Mouse (Mus musculus): ENCODE measurements at regions not wholly inside any gene's neighbourhood (a gene's known extent, or its start where the extent isn't known, plus 50 kb on each side); places are given as distances from the start of the nearest gene placed in this dataset.
"Not testable (repeated sequence)": the region's sequence is repeated elsewhere in the genome, so short reads cannot be mapped to it uniquely, and the experiment has no call there.

- 33% methylated on average over 1 of the region's 1 CpGs for WGBS
- H3K27ac ChIP-seq (ENCODE audit: low read length): no peak overlapping the region
- H3K4me1 ChIP-seq (ENCODE audit: control insufficient read depth, insufficient read depth, low read length): no peaks in the 10 kb centered on the region
- H3K4me3 ChIP-seq (ENCODE audit: low read depth, low read length): no peak overlapping the region
- ATAC-seq (ENCODE audit: insufficient number of reproducible peaks, insufficient read depth, low FRiP score, low read depth): no peak
- no peak overlapping the region for H3K9ac ChIP-seq (replicated peaks; ENCODE audit: low read depth, low read length)
- H3K27me3 ChIP-seq (ENCODE audit: control insufficient read depth, insufficient read depth, low read length): no peaks in the 10 kb centered on the region
- H3K36me3 ChIP-seq (ENCODE audit: control insufficient read depth, insufficient read depth, low read length): no peaks in the 10 kb centered on the region
- no peaks in the 10 kb centered on the region for H3K9me3 ChIP-seq (ENCODE audit: control insufficient read depth, low read depth, low read length)
- H3K4me2 ChIP-seq (replicated peaks; ENCODE audit: low read depth, low read length): no peak overlapping the region
Observed at GRCm38 (mm10) chr14:71588694-71589240, 902.9 kb downstream of the Gm9195 start.

GRCm38 (mm10) chr14:71588006-71588405, 903.6 kb downstream of the Gm9195 start:
- no peak overlapping the region for H3K4me3 ChIP-seq (ENCODE audit: low read depth, low read length)
- H3K27me3 ChIP-seq (ENCODE audit: control insufficient read depth, insufficient read depth, low read length): no peaks in the 10 kb centered on the region
- no peak overlapping the region for H3K27ac ChIP-seq (ENCODE audit: low read length)
- no peaks in the 10 kb centered on the region for H3K4me1 ChIP-seq (ENCODE audit: control insufficient read depth, insufficient read depth, low read length)
- H3K36me3 ChIP-seq (ENCODE audit: control insufficient read depth, insufficient read depth, low read length): no peaks in the 10 kb centered on the region
- no peaks in the 10 kb centered on the region for H3K9me3 ChIP-seq (ENCODE audit: control insufficient read depth, low read depth, low read length)
- H3K4me2 ChIP-seq (replicated peaks; ENCODE audit: low read depth, low read length): no peak overlapping the region
- ATAC-seq (ENCODE audit: insufficient number of reproducible peaks, insufficient read depth, low FRiP score, low read depth): no peak
- H3K9ac ChIP-seq (replicated peaks; ENCODE audit: low read depth, low read length): no peak overlapping the region

GRCm38 (mm10) chr14:71564816-71565215, 926.8 kb downstream of the Gm9195 start:
- no peak overlapping the region for H3K4me3 ChIP-seq (ENCODE audit: low read depth, low read length)
- WGBS: 64% methylated on average over 3 of the region's 3 CpGs
- no peaks in the 10 kb centered on the region for H3K27me3 ChIP-seq (ENCODE audit: control insufficient read depth, insufficient read depth, low read length)
- no peak for ATAC-seq (ENCODE audit: insufficient number of reproducible peaks, insufficient read depth, low FRiP score, low read depth)
- H3K36me3 ChIP-seq (ENCODE audit: control insufficient read depth, insufficient read depth, low read length): no peaks in the 10 kb centered on the region
- H3K4me1 ChIP-seq (ENCODE audit: control insufficient read depth, insufficient read depth, low read length): no peaks in the 10 kb centered on the region
- no peak overlapping the region for H3K4me2 ChIP-seq (replicated peaks; ENCODE audit: low read depth, low read length)
- H3K27ac ChIP-seq (ENCODE audit: low read length): no peak overlapping the region
- no peak overlapping the region for H3K9ac ChIP-seq (replicated peaks; ENCODE audit: low read depth, low read length)
- no peaks in the 10 kb centered on the region for H3K9me3 ChIP-seq (ENCODE audit: control insufficient read depth, low read depth, low read length)

- H3K27ac ChIP-seq (ENCODE audit: low read length): no peak overlapping the region
- no peak overlapping the region for H3K4me2 ChIP-seq (replicated peaks; ENCODE audit: low read depth, low read length)
- H3K9me3 ChIP-seq (ENCODE audit: control insufficient read depth, low read depth, low read length): no peaks in the 10 kb centered on the region
- H3K36me3 ChIP-seq (ENCODE audit: control insufficient read depth, insufficient read depth, low read length): no peaks in the 10 kb centered on the region
- no peaks in the 10 kb centered on the region for H3K4me1 ChIP-seq (ENCODE audit: control insufficient read depth, insufficient read depth, low read length)
- no peak for ATAC-seq (ENCODE audit: insufficient number of reproducible peaks, insufficient read depth, low FRiP score, low read depth)
- no peak overlapping the region for H3K9ac ChIP-seq (replicated peaks; ENCODE audit: low read depth, low read length)
- H3K27me3 ChIP-seq (ENCODE audit: control insufficient read depth, insufficient read depth, low read length): no peaks in the 10 kb centered on the region
- WGBS: 81% methylated on average over 4 of the region's 4 CpGs
- H3K4me3 ChIP-seq (ENCODE audit: low read depth, low read length): no peak overlapping the region
Observed at GRCm38 (mm10) chr14:71561906-71562305, 929.7 kb downstream of the Gm9195 start.

GRCm38 (mm10) chr14:71554324-71554723, 937.3 kb downstream of the Gm9195 start:
- not testable (repeated sequence) for H3K4me1 ChIP-seq (ENCODE audit: control insufficient read depth, insufficient read depth, low read length); H3K9me3 ChIP-seq (ENCODE audit: control insufficient read depth, low read depth, low read length); H3K36me3 ChIP-seq (ENCODE audit: control insufficient read depth, insufficient read depth, low read length); H3K4me2 ChIP-seq (replicated peaks; ENCODE audit: low read depth, low read length); H3K27me3 ChIP-seq (ENCODE audit: control insufficient read depth, insufficient read depth, low read length); H3K27ac ChIP-seq (ENCODE audit: low read length); H3K4me3 ChIP-seq (ENCODE audit: low read depth, low read length); ATAC-seq (ENCODE audit: insufficient number of reproducible peaks, insufficient read depth, low FRiP score, low read depth); H3K9ac ChIP-seq (replicated peaks; ENCODE audit: low read depth, low read length)
- WGBS: 93% methylated on average over 2 of the region's 3 CpGs

- no peak for ATAC-seq (ENCODE audit: insufficient number of reproducible peaks, insufficient read depth, low FRiP score, low read depth)
- H3K4me2 ChIP-seq (replicated peaks; ENCODE audit: low read depth, low read length): no peak overlapping the region
- no peaks in the 10 kb centered on the region for H3K27me3 ChIP-seq (ENCODE audit: control insufficient read depth, insufficient read depth, low read length)
- no peaks in the 10 kb centered on the region for H3K9me3 ChIP-seq (ENCODE audit: control insufficient read depth, low read depth, low read length)
- H3K4me1 ChIP-seq (ENCODE audit: control insufficient read depth, insufficient read depth, low read length): no peaks in the 10 kb centered on the region
- no peak overlapping the region for H3K27ac ChIP-seq (ENCODE audit: low read length)
- 83% methylated on average over 3 of the region's 3 CpGs for WGBS
- no peak overlapping the region for H3K4me3 ChIP-seq (ENCODE audit: low read depth, low read length)
- H3K9ac ChIP-seq (replicated peaks; ENCODE audit: low read depth, low read length): no peak overlapping the region
- H3K36me3 ChIP-seq (ENCODE audit: control insufficient read depth, insufficient read depth, low read length): no peaks in the 10 kb centered on the region
Observed at GRCm38 (mm10) chr14:71543580-71543979, 943.9 kb upstream of the Fam160b2 start.

- Histone ChIP-seq H3K36me3 (ENCODE audit: control insufficient read depth, insufficient read depth, low read length) (no peaks in the 10 kb centered on the region), H3K27me3 (ENCODE audit: control insufficient read depth, insufficient read depth, low read length) (no peaks in the 10 kb centered on the region), H3K27ac (ENCODE audit: low read length) (no peak overlapping the region), H3K4me2 (replicated peaks; ENCODE audit: low read depth, low read length) (no peak overlapping the region), H3K4me1 (ENCODE audit: control insufficient read depth, insufficient read depth, low read length) (no peaks in the 10 kb centered on the region), H3K9ac (replicated peaks; ENCODE audit: low read depth, low read length) (no peak overlapping the region), H3K4me3 (ENCODE audit: low read depth, low read length) (no peak overlapping the region), H3K9me3 (ENCODE audit: control insufficient read depth, low read depth, low read length) (no peaks in the 10 kb centered on the region)
- ATAC-seq (ENCODE audit: insufficient number of reproducible peaks, insufficient read depth, low FRiP score, low read depth): no peak
- 33% methylated on average over 11 of the region's 11 CpGs for WGBS
Observed at GRCm38 (mm10) chr14:71532074-71532659, 932.5 kb upstream of the Fam160b2 start.

GRCm38 (mm10) chr14:71531298-71531697, 931.7 kb upstream of the Fam160b2 start:
- no peak overlapping the region for H3K27ac ChIP-seq (ENCODE audit: low read length)
- no peak overlapping the region for H3K4me2 ChIP-seq (replicated peaks; ENCODE audit: low read depth, low read length)
- H3K4me3 ChIP-seq (ENCODE audit: low read depth, low read length): no peak overlapping the region
- no peaks in the 10 kb centered on the region for H3K4me1 ChIP-seq (ENCODE audit: control insufficient read depth, insufficient read depth, low read length)
- no peak for ATAC-seq (ENCODE audit: insufficient number of reproducible peaks, insufficient read depth, low FRiP score, low read depth)
- no peaks in the 10 kb centered on the region for H3K36me3 ChIP-seq (ENCODE audit: control insufficient read depth, insufficient read depth, low read length)
- WGBS: 31% methylated on average over 2 of the region's 2 CpGs
- no peaks in the 10 kb centered on the region for H3K9me3 ChIP-seq (ENCODE audit: control insufficient read depth, low read depth, low read length)
- H3K27me3 ChIP-seq (ENCODE audit: control insufficient read depth, insufficient read depth, low read length): no peaks in the 10 kb centered on the region
- H3K9ac ChIP-seq (replicated peaks; ENCODE audit: low read depth, low read length): no peak overlapping the region

- 56% methylated on average over 6 of the region's 6 CpGs for WGBS
- Histone ChIP-seq H3K27me3 (ENCODE audit: control insufficient read depth, insufficient read depth, low read length) (no peaks in the 10 kb centered on the region), H3K4me2 (replicated peaks; ENCODE audit: low read depth, low read length) (no peak overlapping the region), H3K9me3 (ENCODE audit: control insufficient read depth, low read depth, low read length) (no peaks in the 10 kb centered on the region), H3K4me1 (ENCODE audit: control insufficient read depth, insufficient read depth, low read length) (no peaks in the 10 kb centered on the region), H3K4me3 (ENCODE audit: low read depth, low read length) (no peak overlapping the region), H3K9ac (replicated peaks; ENCODE audit: low read depth, low read length) (no peak overlapping the region), H3K27ac (ENCODE audit: low read length) (no peak overlapping the region), H3K36me3 (ENCODE audit: control insufficient read depth, insufficient read depth, low read length) (no peaks in the 10 kb centered on the region)
- no peak for ATAC-seq (ENCODE audit: insufficient number of reproducible peaks, insufficient read depth, low FRiP score, low read depth)
Observed at GRCm38 (mm10) chr14:71530421-71530820, 930.8 kb upstream of the Fam160b2 start.

All from stomach, embryonic 14.5 days (tissue).